Mouse (Mus musculus): ENCODE measurements around the gene Gm45837.

GRCm38 (mm10) chr7:101474399-101474811, 63.7 kb downstream of the Gm45837 start:
- no peak for TF ChIP-seq CTCF (conservative IDR thresholded peaks at IDR 0.05; ENCODE audit: low read length)
- no peak for TF ChIP-seq NANOG (IDR thresholded peaks at IDR 0.05; ENCODE audit: borderline replicate concordance, low read length)
- TF ChIP-seq POU5F1 (IDR thresholded peaks at IDR 0.05; ENCODE audit: borderline replicate concordance, low read length): no peak

All from E14TG2a.4 (cell line).